Mouse (Mus musculus) ovary, postnatal 14 days (tissue): ENCODE results near the gene Sh3kbp1.
"Not testable (repeated sequence)": the region's sequence is repeated elsewhere in the genome, so short reads cannot be mapped to it uniquely, and the experiment has no call there.

Source experiments
- DNase-seq: peaks from one replicate; pipeline ENCODE4 v3.0.0; 2022; ENCODE audit warnings: low spot score

Gene Sh3kbp1

DNA sequence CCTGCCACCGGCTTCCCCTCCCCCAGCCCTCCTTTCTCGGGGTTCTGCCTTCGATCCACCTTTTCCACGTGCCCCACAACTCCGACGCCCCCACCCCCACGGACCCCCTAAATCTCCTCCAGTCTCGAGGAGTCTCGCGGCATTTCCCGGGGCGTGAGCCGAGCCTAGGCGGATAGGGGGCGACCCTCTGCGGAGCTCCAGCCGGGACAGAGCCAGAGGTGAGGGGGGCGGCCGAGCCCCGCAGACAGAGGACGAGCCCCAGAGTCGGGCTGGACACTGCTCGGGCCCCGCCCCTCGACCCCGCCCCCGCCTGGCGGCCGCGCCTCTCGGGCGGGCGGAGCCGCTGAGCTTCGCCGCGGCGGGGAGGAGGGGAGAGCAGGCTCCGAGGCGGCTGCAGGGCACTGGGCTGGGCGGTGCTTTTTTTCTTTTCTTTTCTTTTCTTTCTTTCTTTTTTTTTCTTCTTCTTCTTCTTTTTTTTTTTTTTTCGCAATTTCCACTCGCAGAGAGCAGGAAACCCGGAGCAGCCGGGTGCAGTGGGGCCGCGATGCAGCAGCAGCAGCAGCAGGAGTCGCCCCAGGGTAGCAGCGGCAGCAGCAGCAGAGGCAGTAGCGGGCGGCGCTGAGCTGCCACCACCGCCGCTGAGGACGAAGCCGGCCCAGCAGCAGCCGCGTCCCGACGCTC, at the start of gene Sh3kbp1:
Sh3kbp1 (plus strand) TSS at position 366 of the 681 bp plus-strand sequence.
- peak; percentile 48 for DNase-seq

DNA sequence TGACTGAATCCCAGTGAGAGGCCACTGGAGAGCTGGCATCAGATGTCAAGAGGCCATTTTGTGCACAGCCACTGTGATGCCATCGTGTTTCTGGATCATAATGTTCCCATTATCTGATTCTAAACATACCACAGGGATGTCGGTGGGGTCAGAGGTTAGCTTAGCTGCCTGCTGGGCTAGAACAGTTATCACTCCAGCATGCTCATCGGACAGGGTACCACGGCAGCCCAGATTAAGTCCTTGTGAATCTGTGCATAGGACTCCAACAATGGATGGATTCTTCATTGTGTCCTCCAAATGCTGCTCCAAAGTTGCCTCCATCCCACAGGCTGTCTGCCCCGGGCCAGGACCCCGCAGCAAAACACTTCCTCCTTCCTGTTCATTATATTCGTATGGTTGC, 42.3 kb upstream of the Sh3kbp1 start:
- DNase-seq, result not testable (repeated sequence)

GRCm38 (mm10) chrX:159591633-159592032, 35.4 kb upstream of the Sh3kbp1 start:
- DNase-seq, result no peak

DNA sequence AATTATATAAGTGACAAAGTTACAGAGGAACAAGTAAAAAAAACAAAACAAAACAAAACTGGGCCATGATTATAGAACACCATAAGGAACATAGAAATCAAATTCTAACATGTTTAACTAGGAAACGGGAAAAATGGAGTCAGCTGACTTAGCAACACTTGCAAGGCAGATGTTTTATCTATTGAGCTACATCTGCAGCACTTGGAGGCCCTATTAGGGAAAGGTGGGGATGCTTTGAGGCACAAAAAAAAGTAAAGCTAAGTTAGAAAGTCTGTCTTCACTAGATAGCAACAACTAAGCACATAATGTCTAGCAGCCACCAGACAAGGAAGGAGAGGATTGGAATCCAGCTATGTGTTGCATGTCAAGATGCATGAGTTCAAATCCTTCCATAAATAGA, 29.6 kb upstream of the Sh3kbp1 start:
- no peak for DNase-seq

GRCm38 (mm10) chrX:159604832-159605231, 22.2 kb upstream of the Sh3kbp1 start:
- DNase-seq, result no peak

DNA sequence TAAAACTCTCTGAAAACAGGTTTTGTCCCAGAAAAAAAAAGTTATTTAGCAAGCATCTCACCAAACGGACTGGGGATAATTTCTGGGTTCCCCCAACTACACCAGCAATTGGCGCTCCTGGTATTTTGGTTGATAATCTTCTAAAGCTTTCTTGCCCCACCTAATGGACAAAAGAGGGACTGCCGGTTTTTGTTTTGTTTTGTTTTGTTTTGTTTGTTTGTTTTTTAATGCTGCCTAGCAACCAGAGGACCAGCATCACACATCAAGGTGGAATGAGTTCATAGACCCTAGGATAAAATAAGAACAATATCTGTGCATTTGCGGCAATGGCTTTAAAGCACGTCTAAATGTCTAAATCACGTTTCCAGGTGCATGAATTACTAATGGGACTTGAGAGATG, 20.1 kb upstream of the Sh3kbp1 start:
- DNase-seq, result peak; percentile 10

DNA sequence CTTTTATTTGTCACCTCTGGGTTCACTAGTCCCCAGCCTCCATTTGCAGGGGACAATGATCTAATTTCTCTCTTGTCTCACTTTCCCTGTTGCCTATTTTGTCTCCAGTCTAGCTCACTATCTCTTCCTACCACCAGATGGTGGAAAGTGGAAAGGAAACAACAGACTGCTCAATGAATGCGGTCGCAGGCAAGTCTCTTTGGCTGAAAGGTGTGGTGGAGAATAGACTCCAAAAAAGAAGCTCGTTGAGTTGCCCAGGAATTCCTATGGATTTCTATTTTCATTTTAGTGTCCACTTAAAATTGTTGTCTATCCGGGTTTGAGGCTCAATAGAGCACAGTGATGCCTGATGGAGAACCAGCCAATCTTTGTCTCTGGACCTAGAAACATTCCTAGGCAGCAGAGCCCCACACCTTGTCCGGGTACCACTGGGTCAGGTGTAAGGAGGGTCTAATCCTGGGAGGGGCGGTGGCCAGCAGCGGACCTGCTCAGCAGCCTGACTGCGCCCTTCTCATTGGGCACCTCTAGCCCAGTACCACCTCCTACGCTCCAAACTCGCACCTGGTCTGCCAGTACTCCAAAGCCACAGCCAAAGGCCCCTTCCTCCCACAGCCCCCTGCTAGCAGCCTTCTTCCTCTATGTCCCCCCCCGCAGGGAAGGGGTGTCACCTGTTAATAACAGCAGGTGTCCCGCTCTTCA, 715 bp upstream of the Sh3kbp1 start:
- no peak for DNase-seq

- no peak for DNase-seq
Observed at GRCm38 (mm10) chrX:159627588-159628566, 805 bp downstream of the Sh3kbp1 start.

DNA sequence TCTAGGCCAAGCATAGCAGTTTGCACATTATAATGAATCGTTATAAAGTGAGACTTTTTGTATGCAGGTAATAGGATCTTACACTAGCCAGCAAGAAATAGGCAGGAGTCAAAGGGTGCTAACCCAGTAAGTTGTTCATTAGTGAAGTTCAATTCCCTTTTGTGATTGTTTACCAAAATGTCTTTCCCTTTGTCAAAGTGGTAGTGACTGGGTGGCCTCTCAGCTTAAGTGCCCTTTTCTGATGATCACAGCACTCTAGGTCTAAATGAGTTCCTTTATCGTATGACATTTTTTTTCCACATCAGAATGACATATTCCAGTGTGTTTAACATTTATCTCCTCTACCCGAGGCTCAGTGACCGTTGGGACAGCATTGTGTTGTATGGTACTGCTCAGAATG, 1.6 kb downstream of the Sh3kbp1 start:
- DNase-seq, result no peak

DNA sequence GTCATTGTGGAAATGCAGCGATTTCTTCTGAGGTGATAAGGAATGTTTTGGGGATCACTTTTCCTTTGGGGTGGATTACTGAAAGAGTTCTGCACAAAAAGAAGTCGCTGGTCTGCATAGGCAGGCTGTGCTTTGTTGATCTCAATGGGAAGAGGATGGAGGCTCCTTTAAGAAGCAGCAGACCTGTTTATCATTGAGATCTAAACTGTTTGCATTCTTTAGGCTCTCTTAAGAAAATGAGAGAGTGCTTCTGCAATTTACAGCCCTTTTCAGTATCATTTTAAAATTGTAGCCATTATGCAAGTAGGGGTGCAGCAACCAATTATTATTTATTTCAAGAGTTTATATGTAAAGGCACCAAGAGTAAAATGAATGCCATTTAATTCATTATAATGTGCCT, 2.1 kb downstream of the Sh3kbp1 start:
- no peak for DNase-seq

- DNase-seq, result no peak
Observed at GRCm38 (mm10) chrX:159638500-159639227, 11.6 kb downstream of the Sh3kbp1 start.

- DNase-seq, result no peak
Observed at GRCm38 (mm10) chrX:159639991-159640390, 12.9 kb downstream of the Sh3kbp1 start.

DNA sequence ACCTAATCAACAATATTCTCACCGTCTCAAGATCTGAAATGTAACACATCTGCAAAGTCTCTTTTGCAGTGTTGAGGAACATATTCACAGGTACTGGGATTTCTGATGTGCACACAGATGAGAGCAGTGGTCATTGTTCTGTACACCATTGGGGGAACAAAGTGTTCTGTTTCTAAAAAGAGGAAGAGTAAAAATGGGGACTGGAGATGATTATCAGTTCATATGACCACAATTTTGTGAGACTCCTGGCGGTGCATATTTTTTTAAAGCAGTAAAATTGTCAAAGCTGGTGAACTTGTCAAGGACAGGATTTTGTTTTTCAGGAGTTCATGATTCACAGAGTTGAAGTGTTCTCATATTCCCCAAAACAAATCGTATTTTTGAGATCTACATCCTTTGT, 18.2 kb downstream of the Sh3kbp1 start:
- no peak for DNase-seq

GRCm38 (mm10) chrX:159647564-159647963, 20.5 kb downstream of the Sh3kbp1 start:
- DNase-seq, result no peak

DNA sequence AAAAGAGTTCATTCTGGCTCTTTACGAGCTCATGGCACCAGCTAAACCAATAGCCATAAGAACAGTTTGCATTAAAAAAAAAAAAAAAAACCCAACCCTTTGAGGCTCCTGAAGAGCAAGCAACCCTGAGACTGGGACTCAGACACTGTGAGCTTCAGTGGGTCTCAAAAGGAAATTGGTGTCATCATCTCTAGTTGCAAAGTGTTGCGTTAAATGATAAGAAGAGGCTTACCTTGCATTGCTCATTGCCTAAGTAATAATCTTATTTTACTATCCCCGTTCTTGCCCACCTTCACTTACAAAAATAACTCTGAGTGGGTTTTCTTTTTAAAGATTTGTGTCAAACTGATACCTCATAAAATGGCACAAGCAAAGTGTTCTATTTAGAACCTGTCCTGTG, 21.5 kb downstream of the Sh3kbp1 start:
- no peak for DNase-seq

- DNase-seq, result no peak
Observed at GRCm38 (mm10) chrX:159650130-159650678, 23.1 kb downstream of the Sh3kbp1 start.

GRCm38 (mm10) chrX:159650727-159651126, 23.7 kb downstream of the Sh3kbp1 start:
- DNase-seq, result no peak

DNA sequence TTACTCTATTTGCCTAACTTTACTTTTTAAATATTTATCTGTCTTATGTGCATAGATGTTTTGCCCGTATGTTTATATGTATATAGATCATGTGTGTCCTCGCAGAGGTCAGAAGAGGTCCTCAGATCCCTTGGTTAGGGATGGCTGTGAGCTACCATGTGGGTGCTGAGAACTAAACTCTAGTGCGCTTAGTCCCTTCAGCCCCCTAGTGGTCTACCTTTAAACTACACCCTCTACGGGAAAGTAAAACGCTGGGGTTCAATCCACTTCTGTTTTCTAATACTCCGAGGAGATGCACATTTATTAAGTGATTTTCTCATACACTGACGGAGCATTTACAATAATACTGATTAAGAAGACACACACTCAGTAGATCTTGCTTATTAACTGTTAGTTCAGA, 44.3 kb downstream of the Sh3kbp1 start:
- no peak for DNase-seq

GRCm38 (mm10) chrX:159672466-159672865, 45.4 kb downstream of the Sh3kbp1 start:
- DNase-seq, result no peak

GRCm38 (mm10) chrX:159676242-159676641, 49.2 kb downstream of the Sh3kbp1 start:
- no peak for DNase-seq

DNA sequence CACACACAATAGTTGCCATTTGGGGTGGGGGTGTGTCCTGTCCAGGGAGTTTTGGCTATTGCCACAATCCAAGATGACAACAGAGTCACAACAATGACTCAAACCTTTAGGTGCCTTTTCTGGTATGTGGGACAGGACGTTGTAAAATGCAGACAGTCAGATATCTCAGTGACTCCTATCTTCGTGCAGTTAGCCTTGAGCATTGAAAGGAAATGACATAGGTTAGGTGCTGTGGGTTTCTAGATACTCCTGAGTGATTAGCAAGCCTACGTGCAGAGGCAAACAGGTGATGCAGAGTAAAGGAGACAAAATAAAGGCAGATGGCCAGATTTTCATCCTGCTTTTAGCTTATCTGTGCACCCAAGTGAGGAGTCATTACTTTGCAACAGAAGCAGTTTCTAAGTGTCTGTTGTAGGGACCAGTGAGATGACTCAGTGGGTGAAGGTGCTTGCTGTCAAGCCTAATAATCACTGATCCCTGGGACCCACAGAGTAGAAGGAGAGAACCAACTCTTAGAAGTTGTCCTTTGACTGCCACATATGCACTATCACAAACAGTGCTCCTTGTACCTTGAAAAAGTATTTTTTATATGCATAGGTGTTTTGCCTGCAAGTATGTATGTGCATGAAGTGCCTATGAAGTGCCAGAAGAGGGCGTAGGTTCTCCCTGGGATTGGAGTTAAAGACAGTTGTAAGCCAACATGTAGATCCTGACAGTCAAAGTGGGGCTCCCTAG, 50.7 kb downstream of the Sh3kbp1 start:
- DNase-seq, result no peak
